Mouse (Mus musculus) embryonic stem cell, embryonic (primary cell): ENCODE measurements around the gene Mfsd4a.

ENCODE experiments used
- CTCF ChIA-PET, 4 experiments: fragments of 300-600 bp in 2 of 4; fragments of 350-600 bp in 2 of 4; sonication (Branson Sonifier 250); formaldehyde crosslinking; loops; one replicate each; lab custom pipeline; 2022; ENCODE audit warnings: inconsistent platforms in 2 of 4; lab: Charles Lee
- POLR2A ChIA-PET, 4 experiments: fragments of 300-600 bp in 2 of 4; fragments of 350-600 bp in 2 of 4; sonication (Branson Sonifier 250); formaldehyde crosslinking; loops; one replicate each; lab custom pipeline; 2022; ENCODE audit warnings: antibody characterized with exemption in 4 of 4, inconsistent platforms in 1 of 4; lab: Charles Lee

The Mfsd4a gene

GRCm38 (mm10) chr1:131990083-131990760 is 77.6 kb downstream of the Mfsd4a start:
- ChIA-PET POLR2A (interaction anchor here in 3 of 4 experiments (0.5 to 2.7 kb wide), 12 partner anchors 8 to 148 kb away, joined by 3 to 10 read pairs (median 3); partner anchors contain the start of gene Elk4 (in 1 of the 3)), CTCF (interaction anchor here (0.6 to 4.2 kb wide), 7 partner anchors 9 to 137 kb away, joined by 3 to 33 read pairs (median 3); no protein-coding TSS in a partner anchor)

- CTCF ChIA-PET: interaction anchor here (0.6 to 4.2 kb wide), 7 partner anchors 8 to 137 kb away, joined by 3 to 33 read pairs (median 3); no protein-coding TSS in a partner anchor
- POLR2A ChIA-PET: interaction anchor here in 3 of 4 experiments (0.6 to 2.7 kb wide), 10 partner anchors 8 to 246 kb away, joined by 3 to 10 read pairs (median 3); partner anchors contain the start of gene Elk4 (in 1 of the 3)
Observed at GRCm38 (mm10) chr1:131989476-131989875, 78.4 kb downstream of the Mfsd4a start.

DNA sequence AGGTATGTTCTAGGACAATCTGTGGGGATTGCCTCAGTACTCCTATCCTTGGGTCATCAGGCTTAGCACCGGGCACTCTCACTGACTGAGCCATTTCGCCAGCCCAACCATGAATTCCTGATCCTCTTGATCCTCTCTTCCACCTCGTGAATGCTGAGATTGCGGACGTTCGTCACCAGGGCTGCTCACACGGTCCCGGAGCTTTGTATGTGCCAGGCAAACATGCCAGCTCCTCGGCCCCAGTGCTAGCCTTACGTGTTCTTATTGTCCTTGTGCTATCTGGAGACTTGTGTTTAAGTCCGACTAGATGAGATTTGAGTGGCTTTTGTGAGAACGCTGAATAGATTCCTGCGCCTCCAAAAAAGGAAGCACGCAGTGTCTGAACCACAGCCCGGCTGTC is 80.4 kb downstream of the Mfsd4a start:
- CTCF ChIA-PET: interaction anchor here in 1 of 4 experiments (1.5 kb wide), 1 partner anchor 172 kb away, joined by 3 read pairs; no protein-coding TSS in a partner anchor
- POLR2A ChIA-PET: interaction anchor here in 1 of 4 experiments (1.2 kb wide), 1 partner anchor 19 kb away, joined by 3 read pairs; no protein-coding TSS in a partner anchor

DNA sequence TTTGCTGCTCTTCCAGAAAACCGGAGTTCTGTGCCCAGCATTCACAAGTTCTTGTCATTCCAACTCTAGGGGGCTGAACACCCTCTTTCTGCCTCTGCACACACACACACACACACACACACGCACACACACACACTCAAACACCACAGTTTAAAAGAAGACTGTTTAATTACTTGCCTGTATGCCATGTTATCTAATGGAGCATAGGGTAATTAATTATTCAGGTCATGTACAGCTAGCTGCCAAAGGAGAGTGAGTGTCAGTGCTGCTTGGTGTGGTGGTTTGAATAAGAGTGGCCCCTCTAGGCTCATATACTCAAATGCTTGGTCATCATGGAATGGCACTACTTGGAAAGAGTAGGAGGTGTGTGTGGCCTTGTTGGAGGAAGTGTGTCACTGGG is 84.1 kb downstream of the Mfsd4a start:
- POLR2A ChIA-PET: interaction anchor here in 3 of 4 experiments (0.7 to 3.0 kb wide), 7 partner anchors 20 to 84 kb away, joined by 3 to 18 read pairs (median 4); partner anchors contain the start of genes Elk4 (in 2 of the 3) and Slc45a3 (in 1 of the 3)
- CTCF ChIA-PET: interaction anchor here (0.6 to 5.3 kb wide), 26 partner anchors 8 to 372 kb away, joined by 3 to 61 read pairs (median 8); partner anchors contain the start of gene Slc45a3 (in 1 of the 4)

GRCm38 (mm10) chr1:131982907-131983306 is 85.0 kb downstream of the Mfsd4a start:
- CTCF ChIA-PET: interaction anchor here (0.5 to 5.3 kb wide), 74 partner anchors 8 to 781 kb away, joined by 3 to 61 read pairs (median 5); partner anchors contain the start of genes Slc45a3 (in 2 of the 4) and Rab29 (in 1 of the 4)
- POLR2A ChIA-PET: interaction anchor here in 3 of 4 experiments (0.7 to 4.6 kb wide), 18 partner anchors 8 to 175 kb away, joined by 3 to 24 read pairs (median 4); partner anchors contain the start of genes Elk4 (in 2 of the 3) and Slc45a3 (in 1 of the 3)

DNA sequence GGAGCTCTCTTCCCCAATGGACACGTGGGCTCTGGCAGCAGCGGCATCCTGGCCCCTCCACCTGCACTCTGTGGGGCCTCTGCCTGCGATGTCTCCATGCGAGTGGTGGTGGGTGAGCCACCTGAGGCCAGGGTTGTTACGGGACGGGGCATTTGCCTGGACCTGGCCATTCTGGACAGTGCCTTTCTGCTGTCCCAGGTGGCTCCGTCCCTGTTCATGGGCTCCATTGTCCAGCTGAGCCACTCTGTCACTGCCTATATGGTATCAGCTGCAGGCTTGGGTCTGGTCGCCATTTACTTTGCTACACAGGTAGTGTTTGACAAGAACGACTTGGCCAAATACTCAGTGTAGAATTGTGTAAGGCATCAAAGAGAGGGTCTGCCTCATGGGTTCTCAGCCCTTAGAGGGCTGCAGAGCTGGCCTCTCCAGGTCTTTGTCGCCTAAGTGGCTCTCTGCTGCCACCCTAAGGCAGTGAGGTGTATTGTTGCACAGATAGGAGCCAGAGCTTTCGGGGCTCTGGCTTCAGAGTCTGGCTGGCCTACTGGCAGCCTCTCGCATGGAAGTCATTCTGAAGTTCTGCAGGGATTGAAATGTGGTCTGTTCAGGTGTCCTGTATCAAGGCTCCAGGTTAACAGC is 86.4 kb downstream of the Mfsd4a start:
- ChIA-PET CTCF (interaction anchor here (0.5 to 5.3 kb wide), 98 partner anchors 8 to 539 kb away, joined by 3 to 61 read pairs (median 4); partner anchors contain the start of genes Slc45a3 (in 2 of the 4), Elk4 (in 1 of the 4), Fam72a (in 1 of the 4) and Nucks1 (in 1 of the 4)), POLR2A (interaction anchor here in 3 of 4 experiments (0.5 to 4.6 kb wide), 22 partner anchors 8 to 454 kb away, joined by 3 to 24 read pairs (median 4); partner anchors contain the start of genes Elk4 (in 1 of the 3), Fam72a (in 1 of the 3), Nucks1 (in 1 of the 3) and Slc45a3 (in 1 of the 3))

GRCm38 (mm10) chr1:131980471-131980870 is 87.4 kb downstream of the Mfsd4a start:
- POLR2A ChIA-PET: interaction anchor here in 2 of 4 experiments (0.6 to 4.6 kb wide), 12 partner anchors 9 to 130 kb away, joined by 3 to 24 read pairs (median 3); partner anchors contain the start of genes Elk4 (in 1 of the 2) and Nucks1 (in 1 of the 2)
- CTCF ChIA-PET: interaction anchor here (0.6 to 5.3 kb wide), 11 partner anchors 9 to 1080 kb away, joined by 3 to 61 read pairs (median 22); no protein-coding TSS in a partner anchor

GRCm38 (mm10) chr1:131976886-131977285 is 91.0 kb downstream of the Mfsd4a start:
- POLR2A ChIA-PET: interaction anchor here in 2 of 4 experiments (1.3 to 1.8 kb wide), 2 partner anchors 13 to 39 kb away, joined by 3 to 9 read pairs; no protein-coding TSS in a partner anchor
- CTCF ChIA-PET: interaction anchor here in 1 of 4 experiments (1.4 kb wide), 1 partner anchor 39 kb away, joined by 3 read pairs; no protein-coding TSS in a partner anchor

DNA sequence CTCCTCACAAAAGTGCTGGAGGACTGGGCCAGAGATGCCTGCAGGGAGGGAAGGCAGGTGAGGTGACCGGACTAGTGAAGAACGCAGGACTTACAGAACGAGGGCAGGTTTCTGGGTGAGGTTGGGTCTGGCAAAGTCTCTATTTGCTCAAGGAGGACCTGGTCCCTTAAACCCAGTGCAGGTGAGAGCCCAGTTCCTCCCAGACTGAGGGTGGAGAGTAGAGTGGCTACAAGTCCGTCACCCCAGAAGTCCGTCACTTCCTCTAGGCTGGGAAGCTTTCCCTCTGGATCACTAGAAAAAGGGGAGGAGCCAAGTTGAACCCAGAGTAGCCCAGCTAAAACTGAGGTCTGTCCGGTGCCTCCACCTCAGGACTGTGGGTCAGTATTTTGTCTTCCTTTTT is 93.9 kb downstream of the Mfsd4a start:
- CTCF ChIA-PET: interaction anchor here in 3 of 4 experiments (0.5 to 7.9 kb wide), 4 partner anchors 8 to 48 kb away, joined by 4 to 61 read pairs (median 18); no protein-coding TSS in a partner anchor

More for the DNA sequence above, 93.9 kb downstream of the Mfsd4a start:
- POLR2A ChIA-PET: interaction anchor here in 3 of 4 experiments (0.5 to 5.8 kb wide), 7 partner anchors 10 to 146 kb away, joined by 3 to 22 read pairs (median 4); partner anchors contain the start of gene Slc45a3 (in 1 of the 3)
